8 mouse cellular contexts compared by ENCODE assay signal in genomic region chr17:83645226-83645808, GRCm38 (mm10). TPM values are rescaled to one million over a fixed set of nuclear protein-coding genes. Genes with fewer than 3 reads are reported as not detected.
A peak's percentile ranks its signal among the peaks of the same experiment; 100 is the strongest.
DNase-seq lines count a peak whose midpoint lies in the region; ATAC-seq lines count a peak whose summit lies in the region.

No protein-coding gene starts in this region.

- H3K4me2 ChIP-seq in heart, embryonic 12.5 days = no peak overlapping the region

- H3K9ac ChIP-seq in heart, embryonic 12.5 days = no peak overlapping the region

- 0 out of 2 replicates have a peak, but pooled peaks cover 4% of the 10 kb centered on the region for H3K9me3 ChIP-seq in heart, embryonic 12.5 days (replicated peaks)

- H3K36me3 ChIP-seq in heart, embryonic 12.5 days = no peaks in the 10 kb centered on the region

- 31% methylated on average over 9 of the region's 9 CpGs for WGBS in heart, embryonic 12.5 days
- WGBS in large intestine, adult 2 months = 44% methylated on average over 9 of the region's 9 CpGs

- ATAC-seq in heart, embryonic 12.5 days (ENCODE audit: insufficient number of reproducible peaks, low FRiP score) = peak; percentile 81

- peak; percentile 95 for DNase-seq in heart, adult 11 months
- DNase-seq in heart, postnatal 25 days (ENCODE audit: low spot score) = no peak
- peak; percentile 74 to 87 for DNase-seq in adrenal gland, adult (ENCODE audit: inconsistent age in 2 of 2, low spot score in 1 of 2)
- DNase-seq in large intestine, adult 2 months (ENCODE audit: low read depth, low spot score) = peak; percentile 52
- DNase-seq in retina, embryonic 14.5 days (ENCODE audit: low spot score) = peak; percentile 21
- DNase-seq in left cerebral cortex, adult 18-20 months (ENCODE audit: low spot score in 2 of 2) = no peak
- no peak for DNase-seq in frontal cortex, postnatal 14 days (ENCODE audit: low spot score in 2 of 2)

- no peak overlapping the region for H3K27ac ChIP-seq in heart, embryonic 12.5 days (ENCODE audit: poor library complexity, severe bottlenecking)

- no peaks in the 10 kb centered on the region for H3K27me3 ChIP-seq in heart, embryonic 12.5 days (replicated peaks)

- peaks cover 8% of the 10 kb centered on the region; the same call in 1 of the 2 replicates for H3K4me1 ChIP-seq in heart, embryonic 12.5 days (replicated peaks)

- no peak overlapping the region for H3K4me3 ChIP-seq in heart, embryonic 12.5 days

- intact Hi-C loops in heart, postnatal 25 days (cut with DNase I) = loop anchor here (2.0 to 5.0 kb wide), 2 partner anchors 87 to 202 kb away; partner anchors contain the start of gene Haao

RNA-seq across cellular contexts. Expression of gene Kcng3, which starts 13.6 kb away (rescaled TPM):
- not detected for total RNA-seq in heart, postnatal 25 days (2021)
- polyA plus RNA-seq in heart, embryonic 12.5 days (2016; fragmentation: Nextera tagmentation; extraction: Ambion mirVana) = not detected in 2 replicates
- 0.15 and 0.26 TPM in 2 replicates for polyA plus RNA-seq in large intestine, adult 2 months (2012; rRNA removed)
- 10 to 100 TPM; 10.6 to 11.7 TPM for total RNA-seq in left cerebral cortex, adult 18-20 months (2021)

Comparison
In these comparisons a context has a peak if more than half of its experiments do, and no peak if none do; other contexts are left out.
1. DNase-seq: peak in heart, adult 11 months (single experiment), adrenal gland, adult (2 of 2), large intestine, adult 2 months (single experiment) and retina, embryonic 14.5 days (single experiment); none in heart, postnatal 25 days (single experiment), left cerebral cortex, adult 18-20 months (0 of 2) and frontal cortex, postnatal 14 days (0 of 2).
2. RNA of gene Kcng3, which starts 13.6 kb away (total RNA-seq): 10.6 to 11.7 TPM in left cerebral cortex, adult 18-20 months; not detected in heart, postnatal 25 days; every median in the first group is over 10 times any median in the second.